Mouse (Mus musculus) ES-Bruce4 (cell line): ENCODE data around the gene Myrip. TPM values are rescaled to one million over a fixed set of nuclear protein-coding genes. Genes with fewer than 3 reads are reported as not detected.

ENCODE experiments used
- H3K27ac ChIP-seq: 2 replicates; pipeline ENCODE4 v1.5.1; 2012; ENCODE audit warnings: low read length, inconsistent platforms; ENCODE audit not compliant: insufficient read depth
- H3K27me3 ChIP-seq: 2 replicates; pipeline ENCODE4 v1.6.1; 2012; ENCODE audit warnings: mild to moderate bottlenecking, low read length, inconsistent platforms; ENCODE audit not compliant: control insufficient read depth, poor library complexity, insufficient read depth, severe bottlenecking
- H3K36me3 ChIP-seq: 2 replicates; pipeline ENCODE4 v1.6.1; 2012; ENCODE audit warnings: inconsistent platforms, mild to moderate bottlenecking, low read length, moderate library complexity; ENCODE audit not compliant: control insufficient read depth, poor library complexity, insufficient read depth, severe bottlenecking
- H3K4me1 ChIP-seq: one replicate; pipeline ENCODE4 v1.8.1; 2011; ENCODE audit warnings: low read length; ENCODE audit not compliant: control insufficient read depth, insufficient read depth
- H3K4me3 ChIP-seq: 2 replicates; pipeline ENCODE4 v1.5.1; 2011; ENCODE audit warnings: low read depth, mild to moderate bottlenecking, low read length
- H3K9ac ChIP-seq: 2 replicates; pipeline ENCODE4 v1.6.1; 2012; ENCODE audit warnings: low read depth, mild to moderate bottlenecking, inconsistent platforms; ENCODE audit not compliant: poor library complexity, severe bottlenecking
- H3K9me3 ChIP-seq: replicated peaks from 2 replicates; pipeline ENCODE4 v1.6.1; 2012; ENCODE audit warnings: mild to moderate bottlenecking, low read length, inconsistent platforms; ENCODE audit not compliant: control insufficient read depth, poor library complexity, insufficient read depth, severe bottlenecking
- CTCF ChIP-seq: IDR thresholded peaks from one replicate; pipeline ENCODE4 v1.8.1; 2011; ENCODE audit warnings: low read depth, low read length
- EP300 ChIP-seq: IDR thresholded peaks from 2 replicates; pipeline ENCODE4 v1.6.1; 2011; ENCODE audit warnings: low read depth, low read length; ENCODE audit not compliant: insufficient read depth
- POLR2A ChIP-seq: IDR thresholded peaks from one replicate; pipeline ENCODE4 v1.8.1; 2011; ENCODE audit warnings: low read length; ENCODE audit not compliant: insufficient read depth
- polyA plus RNA-seq: library from polyadenylated mRNA; stranded (reverse); fragments of >200 nt; gene quantifications from 2 replicates; pipeline ENCODE4 v1.2.4, GENCODE M21; 2011; ENCODE audit warnings: low read depth; ENCODE audit not compliant: missing spikeins, insufficient read depth, insufficient read length

Myrip gene
- polyA plus RNA-seq, 1 experiment: 0.24 TPM

GRCm38 (mm10) chr9:120403661-120404060 is 102.3 kb downstream of the Myrip start:
- Histone ChIP-seq H3K27me3 (no peaks in the 10 kb centered on the region), H3K4me3 (no peak overlapping the region), H3K9ac (no peak overlapping the region), H3K27ac (no peak overlapping the region), H3K9me3 (no peaks in the 10 kb centered on the region), H3K36me3 (no peaks in the 10 kb centered on the region), H3K4me1 (no peaks in the 10 kb centered on the region)
- TF ChIP-seq EP300 (no peak), POLR2A (no peak), CTCF (no peak)

- H3K36me3 ChIP-seq: no peaks in the 10 kb centered on the region
- H3K9ac ChIP-seq: no peak overlapping the region
- no peak overlapping the region for H3K4me3 ChIP-seq
- no peaks in the 10 kb centered on the region for H3K4me1 ChIP-seq
- no peaks in the 10 kb centered on the region for H3K9me3 ChIP-seq
- no peak overlapping the region for H3K27ac ChIP-seq
- TF ChIP-seq CTCF (no peak), EP300 (no peak), POLR2A (no peak)
- no peaks in the 10 kb centered on the region for H3K27me3 ChIP-seq
These were observed 108.4 kb downstream of the Myrip start for GRCm38 (mm10) chr9:120409663-120410181.

GRCm38 (mm10) chr9:120410421-120410820 is 109.1 kb downstream of the Myrip start:
- Histone ChIP-seq H3K9me3 (no peaks in the 10 kb centered on the region), H3K36me3 (no peaks in the 10 kb centered on the region), H3K27me3 (no peaks in the 10 kb centered on the region), H3K27ac (no peak overlapping the region), H3K4me1 (no peaks in the 10 kb centered on the region), H3K4me3 (no peak overlapping the region), H3K9ac (no peak overlapping the region)
- peak; percentile 82 for TF ChIP-seq CTCF
- TF ChIP-seq POLR2A: no peak

- Histone ChIP-seq H3K4me3 (no peak overlapping the region), H3K4me1 (no peaks in the 10 kb centered on the region), H3K9me3 (no peaks in the 10 kb centered on the region), H3K9ac (no peak overlapping the region), H3K36me3 (no peaks in the 10 kb centered on the region), H3K27me3 (no peaks in the 10 kb centered on the region), H3K27ac (no peak overlapping the region)
- TF ChIP-seq POLR2A (no peak), CTCF (peak; percentile 95)
These were observed 114.2 kb downstream of the Myrip start for GRCm38 (mm10) chr9:120415504-120415903.

GRCm38 (mm10) chr9:120416151-120416550 is 114.8 kb downstream of the Myrip start:
- Histone ChIP-seq H3K4me1 (no peaks in the 10 kb centered on the region), H3K36me3 (no peaks in the 10 kb centered on the region), H3K9ac (no peak overlapping the region), H3K4me3 (no peak overlapping the region), H3K27ac (no peak overlapping the region), H3K27me3 (no peaks in the 10 kb centered on the region), H3K9me3 (no peaks in the 10 kb centered on the region)
- no peak for TF ChIP-seq EP300
- TF ChIP-seq POLR2A: no peak
- no peak for TF ChIP-seq CTCF

- no peaks in the 10 kb centered on the region for H3K27me3 ChIP-seq
- H3K4me1 ChIP-seq: no peaks in the 10 kb centered on the region
- H3K27ac ChIP-seq: no peak overlapping the region
- no peak overlapping the region for H3K4me3 ChIP-seq
- no peaks in the 10 kb centered on the region for H3K9me3 ChIP-seq
- H3K36me3 ChIP-seq: no peaks in the 10 kb centered on the region
- H3K9ac ChIP-seq: no peak overlapping the region
- TF ChIP-seq POLR2A (no peak), EP300 (no peak), CTCF (no peak)
These were observed 115.4 kb downstream of the Myrip start for GRCm38 (mm10) chr9:120416729-120417128.
